ENCODE assay signal across 16 mouse cellular contexts in the genomic region with DNA sequence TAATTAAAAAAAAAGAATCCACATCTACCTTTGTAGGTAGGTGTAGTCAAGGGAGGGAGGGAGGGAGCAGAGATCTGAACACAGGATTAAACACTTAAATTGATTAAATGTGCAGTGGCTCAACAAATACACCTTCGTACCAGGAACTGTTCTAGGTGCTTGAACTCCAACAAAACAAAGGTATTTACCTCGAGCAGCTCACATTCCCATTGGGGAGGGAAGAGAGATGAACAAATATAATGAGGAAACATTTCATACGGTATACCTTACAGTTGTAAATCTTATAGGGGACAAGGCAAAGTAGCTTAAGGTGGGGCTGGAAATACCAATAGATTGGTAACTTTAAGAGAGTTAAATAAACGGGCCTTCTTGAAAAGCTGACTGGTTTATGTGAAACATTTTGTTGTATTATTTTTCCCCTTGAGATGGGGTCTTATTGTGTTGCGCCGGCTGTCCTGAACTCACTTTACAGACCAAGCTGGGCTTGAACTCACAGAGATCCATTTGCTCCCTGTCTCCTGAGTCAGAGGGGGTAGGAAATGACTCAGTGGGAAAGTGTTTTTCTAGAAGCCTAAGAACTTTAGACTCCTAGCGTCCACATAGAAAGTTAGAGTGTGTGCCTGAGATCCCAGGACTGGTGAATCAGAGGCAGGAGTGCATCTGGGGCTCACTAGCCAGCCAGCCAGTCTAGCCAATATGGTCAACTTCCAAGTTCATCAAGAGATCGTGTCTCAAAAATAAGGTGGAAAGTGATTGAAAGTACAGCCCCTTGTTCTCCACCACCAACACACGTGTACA. TPM values are rescaled to one million over a fixed set of nuclear protein-coding genes. Genes with fewer than 3 reads are reported as not detected.
"Had no signal": no experiment of that assay in that cellular context is flagged by ENCODE, and none has a peak within 500 bp of the region (broad histone marks: within the 10 kb centered on the region; RNA-seq: fewer than 3 reads in every experiment).

No protein-coding gene starts in this region.

- H3K36me3 ChIP-seq: limb, embryonic 12.5 days; lung, embryonic 15.5 days; midbrain, embryonic 10.5 days; neural tube, embryonic 15.5 days had no signal

- DNase-seq: kidney, adult 9 months; kidney, postnatal 4 days; lung, postnatal 36 days; midbrain, embryonic 14.5 days; right cerebral cortex, adult 18-20 months; right cerebral cortex, postnatal 25 days; thymus, postnatal 4 days had no signal

- H3K27ac ChIP-seq: kidney, postnatal 0 days; layer of hippocampus, adult 2 months; limb, embryonic 12.5 days; lung, embryonic 15.5 days; midbrain, embryonic 10.5 days; neural tube, embryonic 15.5 days had no signal

- H3K9ac ChIP-seq: limb, embryonic 12.5 days; lung, embryonic 15.5 days; neural tube, embryonic 15.5 days had no signal

- H3K9me3 ChIP-seq: limb, embryonic 12.5 days; lung, embryonic 15.5 days; midbrain, embryonic 10.5 days; neural tube, embryonic 15.5 days had no signal

- H3K4me2 ChIP-seq: limb, embryonic 12.5 days; liver, embryonic 11.5 days; lung, embryonic 15.5 days; neural tube, embryonic 15.5 days had no signal

- H3K4me3 ChIP-seq: layer of hippocampus, adult 2 months; limb, embryonic 12.5 days; lung, embryonic 15.5 days; midbrain, embryonic 10.5 days; myocyte; neural tube, embryonic 15.5 days had no signal

- H3K27me3 ChIP-seq: limb, embryonic 12.5 days had no signal

RNA-seq across cellular contexts. Expression of a gene that starts 5.5 kb away (rescaled TPM):
- total RNA-seq: megakaryocyte progenitor cell, adult 5-6 weeks had no signal
